Mouse (Mus musculus) hindbrain, postnatal 0 days (tissue): ENCODE results near the gene Cd40. TPM values are rescaled to one million over a fixed set of nuclear protein-coding genes. Genes with fewer than 3 reads are reported as not detected.

Experiments used
- ATAC-seq: fragments of 200-750 bp; cut with Nextera tagmentation; 2 replicates; pipeline ENCODE4 v1.8.0; 2017; ENCODE audit warnings: mild to moderate bottlenecking, moderate TSS enrichment, moderate library complexity
- DNase-seq: peaks from one replicate; pipeline ENCODE4 v3.0.0-alpha.2; 2015; ENCODE audit warnings: low spot score
- H3K27ac ChIP-seq: fragments of 300-500 bp; sonication (generic); 2 replicates; pipeline ENCODE4 v1.5.1; 2014; ENCODE audit warnings: mild to moderate bottlenecking
- H3K27me3 ChIP-seq: fragments of 300-500 bp; sonication (generic); 2 replicates; pipeline ENCODE4 v1.6.1; 2014; ENCODE audit warnings: low read length, mixed read lengths; ENCODE audit not compliant: insufficient read depth
- H3K36me3 ChIP-seq: fragments of 300-500 bp; sonication (generic); 2 replicates; pipeline ENCODE4 v1.6.1; 2014; ENCODE audit warnings: low read length, mixed read lengths; ENCODE audit not compliant: insufficient read depth
- H3K4me1 ChIP-seq: fragments of 300-500 bp; sonication (generic); 2 replicates; pipeline ENCODE4 v1.6.1; 2014; ENCODE audit warnings: antibody characterized with exemption, low read length, mixed read lengths; ENCODE audit not compliant: insufficient read depth
- H3K4me2 ChIP-seq: fragments of 300-500 bp; sonication (generic); 2 replicates; pipeline ENCODE4 v1.6.1; 2014; ENCODE audit warnings: low read depth, mild to moderate bottlenecking, low read length, moderate library complexity, mixed read lengths
- H3K4me3 ChIP-seq: fragments of 300-500 bp; sonication (generic); 2 replicates; pipeline ENCODE4 v1.5.1; 2014; ENCODE audit warnings: low read length
- H3K9ac ChIP-seq: fragments of 300-500 bp; sonication (generic); replicated peaks from 2 replicates; pipeline ENCODE4 v1.6.1; 2014; ENCODE audit warnings: mild to moderate bottlenecking, low read length, moderate library complexity, mixed read lengths
- H3K9me3 ChIP-seq: fragments of 300-500 bp; sonication (generic); 2 replicates; pipeline ENCODE4 v1.6.1; 2016; ENCODE audit warnings: low read length, mixed read lengths
- CTCF ChIP-seq: IDR thresholded peaks from 2 replicates; pipeline ENCODE4 v1.5.1; 2016; ENCODE audit warnings: antibody characterized with exemption, control low read depth, low read depth
- WGBS: fragments of 180-500 bp; shearing (Covaris S2); extraction: QIAGEN DNeasy Blood & Tissue Kit; methylation state at CpG from one replicate; pipeline ENCODE4 v1.1.7; 2014; 5-methylcytosine and 5-hydroxymethylcytosine counted together
- polyA plus RNA-seq: library from polyadenylated mRNA; unstranded; fragments of >200 nt; fragmentation: Nextera tagmentation; extraction: Ambion mirVana; gene quantifications from 2 replicates; pipeline ENCODE4 v1.2.1, GENCODE M21; 2015
- total RNA-seq: library from RNA; depleted of rRNA; stranded (reverse); fragments of >200 nt; gene quantifications from 2 replicates; pipeline ENCODE4 v1.2.3, GENCODE M21; 2014

The Cd40 gene
- total and polyA plus RNA-seq, 2 experiments from 2014 or later = 3.8 to 5.4 TPM

GRCm38 (mm10) chr2:165042126-165042525 lies 13.3 kb upstream of the Cd40 start:
- Histone ChIP-seq H3K4me1 (peaks cover 7% of the 10 kb centered on the region; the same call in 1 of the 2 replicates), H3K4me3 (no peak overlapping the region), H3K27ac (no peak overlapping the region), H3K36me3 (no peaks in the 10 kb centered on the region), H3K9ac (no peak overlapping the region), H3K9me3 (no peaks in the 10 kb centered on the region), H3K4me2 (no peak overlapping the region), H3K27me3 (no peaks in the 10 kb centered on the region)
- DNase-seq (no peak), ATAC-seq (no peak)
- 86% methylated on average over 5 of the region's 5 CpGs for WGBS
- no peak for TF ChIP-seq CTCF

GRCm38 (mm10) chr2:165043090-165043636 lies 12.3 kb upstream of the Cd40 start:
- H3K9ac ChIP-seq = 0 out of 2 replicates have a peak overlapping the region, but pooled peaks have one; percentile 21
- peak; percentile 17; the same call in 1 of the 2 replicates for TF ChIP-seq CTCF
- H3K4me3 ChIP-seq = 0 out of 2 replicates have a peak overlapping the region, but pooled peaks have one; percentile 14
- peak; percentile 71 for ATAC-seq
- no peaks in the 10 kb centered on the region for H3K27me3 ChIP-seq
- 3% methylated on average over 17 of the region's 17 CpGs for WGBS
- peak; percentile 54 for DNase-seq
- H3K36me3 ChIP-seq = no peaks in the 10 kb centered on the region
- H3K9me3 ChIP-seq = no peaks in the 10 kb centered on the region
- peaks cover 7% of the 10 kb centered on the region; the same call in 1 of the 2 replicates for H3K4me1 ChIP-seq
- peak overlapping the region; percentile 46 for H3K4me2 ChIP-seq
- peak overlapping the region; percentile 45 for H3K27ac ChIP-seq

- H3K4me1 ChIP-seq = peaks cover 7% of the 10 kb centered on the region; the same call in 1 of the 2 replicates
- 0 out of 2 replicates have a peak overlapping the region, but pooled peaks have one; percentile 45 for H3K27ac ChIP-seq
- ATAC-seq = peak; percentile 16; the same call in 1 of the 2 replicates
- no peak overlapping the region for H3K9ac ChIP-seq
- TF ChIP-seq CTCF = no peak
- H3K4me3 ChIP-seq = no peak overlapping the region
- H3K4me2 ChIP-seq = peak overlapping the region; percentile 46; the same call in 1 of the 2 replicates
- DNase-seq = no peak
- H3K9me3 ChIP-seq = no peaks in the 10 kb centered on the region
- H3K27me3 ChIP-seq = no peaks in the 10 kb centered on the region
- H3K36me3 ChIP-seq = no peaks in the 10 kb centered on the region
- WGBS = 39% methylated on average over 2 of the region's 2 CpGs
Observed at GRCm38 (mm10) chr2:165043729-165044128, 11.7 kb upstream of the Cd40 start.

GRCm38 (mm10) chr2:165049044-165049443 lies 6.4 kb upstream of the Cd40 start:
- Histone ChIP-seq H3K36me3 (no peaks in the 10 kb centered on the region), H3K9ac (no peak overlapping the region), H3K4me1 (no peaks in the 10 kb centered on the region), H3K4me2 (no peak overlapping the region), H3K27ac (no peak overlapping the region), H3K27me3 (no peaks in the 10 kb centered on the region), H3K4me3 (no peak overlapping the region), H3K9me3 (no peaks in the 10 kb centered on the region)
- no peak for TF ChIP-seq CTCF
- WGBS = 42% methylated on average over 5 of the region's 5 CpGs
- DNase-seq = no peak
- no peak for ATAC-seq

GRCm38 (mm10) chr2:165050826-165051548 lies 4.4 kb upstream of the Cd40 start:
- no peak overlapping the region; the same call in 1 of the 2 replicates for H3K27ac ChIP-seq
- 0 out of 2 replicates have a peak, but pooled peaks have one; percentile 11 for ATAC-seq
- no peaks in the 10 kb centered on the region for H3K27me3 ChIP-seq
- no peak for DNase-seq
- no peaks in the 10 kb centered on the region for H3K9me3 ChIP-seq
- no peak overlapping the region for H3K4me3 ChIP-seq
- WGBS = 76% methylated on average over 18 of the region's 18 CpGs
- no peaks in the 10 kb centered on the region for H3K36me3 ChIP-seq
- H3K4me2 ChIP-seq = no peak overlapping the region
- TF ChIP-seq CTCF = no peak
- peaks cover 5% of the 10 kb centered on the region; the same call in 1 of the 2 replicates for H3K4me1 ChIP-seq
- no peak overlapping the region for H3K9ac ChIP-seq

GRCm38 (mm10) chr2:165051566-165051965 lies 3.9 kb upstream of the Cd40 start:
- no peak overlapping the region for H3K9ac ChIP-seq
- H3K4me3 ChIP-seq = no peak overlapping the region
- peaks cover 5% of the 10 kb centered on the region; the same call in 1 of the 2 replicates for H3K4me1 ChIP-seq
- no peak overlapping the region for H3K4me2 ChIP-seq
- no peaks in the 10 kb centered on the region for H3K9me3 ChIP-seq
- ATAC-seq = no peak
- TF ChIP-seq CTCF = no peak
- H3K27ac ChIP-seq = no peak overlapping the region; the same call in 1 of the 2 replicates
- 47% methylated on average over 11 of the region's 11 CpGs for WGBS
- DNase-seq = no peak
- no peaks in the 10 kb centered on the region for H3K27me3 ChIP-seq
- H3K36me3 ChIP-seq = no peaks in the 10 kb centered on the region
